Mouse (Mus musculus) Muller cell, postnatal 12 days (primary cell): ENCODE results near the gene Gm13272.
"Not testable (repeated sequence)": the region's sequence is repeated elsewhere in the genome, so short reads cannot be mapped to it uniquely, and the experiment has no call there.

Source experiments
- DNase-seq: peaks from one replicate; pipeline ENCODE4 v3.0.0-alpha.2; 2015; ENCODE audit errors: inconsistent ontology term

The Gm13272 gene

DNA sequence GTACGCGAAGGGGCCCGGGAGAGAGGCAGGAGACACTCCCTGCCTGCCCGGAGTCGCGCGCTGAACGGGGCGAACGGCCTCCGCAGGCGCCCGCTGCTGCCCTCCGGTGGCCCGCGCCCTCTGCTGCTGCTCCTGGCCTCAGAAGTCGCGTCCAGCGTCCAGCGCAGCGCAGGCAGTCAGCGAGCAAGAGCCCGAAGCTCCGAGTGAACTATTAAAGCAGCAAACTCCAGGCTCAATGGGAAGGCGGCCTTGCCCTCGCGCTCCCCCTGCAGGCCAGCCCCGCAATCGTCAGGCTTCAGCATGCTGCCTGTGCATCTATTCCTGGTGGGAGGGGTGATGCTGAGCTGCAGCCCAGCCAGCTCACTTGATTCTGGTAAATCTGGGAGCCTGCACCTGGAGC, at the start of gene Gm13272:
Gm13272 (plus strand) TSS at position 301 of the 400 bp plus-strand sequence.
- not testable (repeated sequence) for DNase-seq

DNA sequence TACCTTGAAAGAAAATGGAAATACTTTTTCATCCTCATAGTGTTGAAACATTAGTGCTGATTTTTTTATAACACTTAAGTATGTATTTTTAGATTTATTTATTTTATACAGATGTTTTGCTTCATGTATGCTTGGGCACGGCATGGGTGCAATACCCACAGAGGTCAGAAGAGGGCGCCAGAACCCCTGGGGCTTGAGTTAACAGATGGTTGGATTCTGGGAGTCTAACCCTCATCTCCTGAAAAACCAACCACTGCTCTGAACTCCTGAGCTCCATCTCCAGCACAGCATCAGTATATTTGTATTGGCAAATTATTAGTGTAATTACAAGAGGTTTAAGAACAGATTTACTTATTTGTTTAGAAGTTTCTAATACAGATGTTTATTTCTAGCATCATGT, 41.2 kb upstream of the Gm13272 start:
- DNase-seq = peak; percentile 53

DNA sequence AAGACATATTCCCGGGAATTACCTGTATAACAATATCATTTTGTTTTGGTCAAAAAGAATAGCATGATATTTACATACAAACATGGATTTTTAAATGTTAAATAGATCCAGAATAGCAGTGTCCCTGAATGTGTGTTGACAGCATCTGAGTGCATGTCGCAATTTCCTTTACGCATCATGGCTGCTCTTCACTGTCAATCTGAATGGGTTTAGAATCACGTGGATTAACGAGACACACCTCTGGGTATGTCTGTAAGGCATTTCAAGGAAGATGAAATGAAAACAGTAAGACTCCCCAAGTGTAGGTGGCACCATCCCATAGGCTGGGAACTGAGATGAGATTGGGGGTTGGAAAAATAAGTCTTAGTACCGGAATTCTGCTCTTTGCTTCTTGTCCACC, 40.6 kb upstream of the Gm13272 start:
- no peak for DNase-seq

DNA sequence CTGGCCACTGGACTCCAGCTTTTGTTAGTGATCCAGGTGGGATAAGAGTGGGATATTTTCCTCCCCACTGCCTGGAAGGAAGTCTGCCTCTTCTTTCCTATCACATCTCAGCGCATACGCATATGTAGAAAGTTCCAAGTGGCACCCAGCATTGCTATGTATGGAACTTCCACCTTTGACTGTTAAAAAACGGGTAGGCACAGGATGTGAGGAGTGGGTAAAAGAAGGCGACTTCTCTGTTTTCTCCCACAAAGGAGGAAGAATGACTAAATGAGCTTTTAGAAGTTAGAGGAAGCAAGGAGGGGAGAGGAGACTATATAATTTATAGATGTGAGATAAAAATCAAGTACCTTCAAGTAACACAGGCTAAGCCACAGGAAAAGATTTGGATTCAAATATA, 38.2 kb upstream of the Gm13272 start:
- DNase-seq = no peak

DNA sequence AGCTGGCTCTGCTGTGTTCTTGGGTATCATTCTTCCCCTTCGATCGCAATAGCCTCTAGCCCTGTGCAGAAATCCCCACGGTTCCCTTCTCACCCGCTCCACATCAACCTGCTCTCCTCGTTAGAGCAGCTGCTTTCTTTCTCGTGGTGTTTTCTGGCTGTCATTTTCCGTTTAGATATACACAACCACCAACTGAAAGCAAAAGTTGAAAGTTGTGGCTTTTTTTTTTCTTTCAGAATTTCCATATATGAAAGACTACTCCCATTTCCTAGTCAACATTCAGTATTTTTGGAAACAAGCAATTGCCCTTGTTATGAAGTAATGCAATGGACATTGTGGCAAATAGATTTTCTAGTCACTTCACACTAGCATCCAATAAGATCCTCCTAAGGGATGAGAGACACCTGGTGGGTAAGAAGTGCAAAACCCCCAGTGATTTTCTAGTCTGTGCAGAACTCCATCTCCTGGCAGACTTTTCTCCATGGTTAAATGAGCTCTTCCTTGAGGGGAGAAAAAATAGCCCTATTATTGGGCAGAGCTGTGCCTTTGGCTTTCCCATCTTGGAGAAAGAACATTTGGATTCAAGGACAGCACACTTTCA, 36.8 kb upstream of the Gm13272 start:
- DNase-seq = no peak

DNA sequence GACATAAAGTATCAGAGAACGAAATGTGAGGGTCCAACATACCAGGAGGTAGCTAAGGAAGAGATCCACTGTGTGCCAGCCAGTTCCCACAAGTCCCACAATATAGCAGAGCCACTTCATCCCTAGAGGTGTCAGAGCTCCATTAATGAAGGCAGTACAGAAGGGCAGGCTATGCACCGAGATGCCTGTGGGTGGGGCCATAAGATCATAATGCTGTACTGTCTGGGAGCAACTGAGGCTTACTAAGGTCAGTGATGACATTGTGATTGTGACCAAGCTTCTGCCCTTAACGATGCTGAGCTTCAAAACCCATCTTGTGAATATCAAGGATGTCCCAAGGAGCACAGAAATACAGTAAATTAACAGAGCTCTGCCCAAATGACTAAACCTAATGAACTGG, 35.4 kb upstream of the Gm13272 start:
- no peak for DNase-seq

DNA sequence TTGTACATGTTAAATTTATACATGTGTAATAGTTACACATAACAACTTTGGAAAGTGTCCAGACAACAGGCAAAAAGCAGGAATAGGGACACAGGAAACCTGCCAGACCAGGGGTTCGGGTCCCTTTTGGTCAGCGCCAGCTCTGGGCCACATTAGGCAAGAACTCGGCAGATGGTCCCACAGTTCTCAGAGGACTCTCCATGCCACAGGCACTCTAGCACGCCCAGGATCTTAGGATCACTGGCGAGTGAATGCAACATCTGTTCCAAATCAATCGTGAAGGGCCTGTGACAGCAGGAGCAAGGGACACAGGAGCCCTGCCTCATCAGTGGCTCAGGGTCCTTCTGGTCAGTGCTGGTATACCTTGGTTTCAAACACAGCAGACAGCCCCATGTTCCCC, 29.7 kb upstream of the Gm13272 start:
- DNase-seq = no peak

DNA sequence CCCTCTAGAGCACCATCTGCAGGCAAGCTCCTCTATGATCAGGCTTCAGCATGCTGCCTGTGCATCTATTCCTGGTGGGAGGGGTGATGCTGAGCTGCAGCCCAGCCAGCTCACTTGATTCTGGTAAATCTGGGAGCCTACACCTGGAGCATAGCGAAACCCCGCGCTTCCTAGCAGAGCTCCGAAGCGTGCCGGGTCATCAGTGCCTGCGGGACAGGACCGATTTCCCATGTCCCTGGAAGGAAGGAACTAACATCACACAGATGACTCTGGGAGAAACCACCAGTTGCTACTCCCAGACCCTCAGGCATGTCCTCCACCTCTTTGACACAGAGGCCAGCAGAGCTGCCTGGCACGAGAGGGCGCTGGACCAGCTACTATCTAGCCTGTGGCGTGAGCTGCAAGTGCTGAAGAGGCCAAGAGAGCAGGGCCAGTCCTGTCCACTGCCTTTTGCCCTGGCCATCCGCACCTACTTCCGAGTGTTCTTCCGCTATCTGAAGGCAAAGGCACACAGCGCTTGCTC, 24.8 kb upstream of the Gm13272 start, which contains the start of gene Gm13271:
Gm13271 (plus strand) TSS at position 51 of the 523 bp plus-strand sequence.
- not testable (repeated sequence) for DNase-seq

DNA sequence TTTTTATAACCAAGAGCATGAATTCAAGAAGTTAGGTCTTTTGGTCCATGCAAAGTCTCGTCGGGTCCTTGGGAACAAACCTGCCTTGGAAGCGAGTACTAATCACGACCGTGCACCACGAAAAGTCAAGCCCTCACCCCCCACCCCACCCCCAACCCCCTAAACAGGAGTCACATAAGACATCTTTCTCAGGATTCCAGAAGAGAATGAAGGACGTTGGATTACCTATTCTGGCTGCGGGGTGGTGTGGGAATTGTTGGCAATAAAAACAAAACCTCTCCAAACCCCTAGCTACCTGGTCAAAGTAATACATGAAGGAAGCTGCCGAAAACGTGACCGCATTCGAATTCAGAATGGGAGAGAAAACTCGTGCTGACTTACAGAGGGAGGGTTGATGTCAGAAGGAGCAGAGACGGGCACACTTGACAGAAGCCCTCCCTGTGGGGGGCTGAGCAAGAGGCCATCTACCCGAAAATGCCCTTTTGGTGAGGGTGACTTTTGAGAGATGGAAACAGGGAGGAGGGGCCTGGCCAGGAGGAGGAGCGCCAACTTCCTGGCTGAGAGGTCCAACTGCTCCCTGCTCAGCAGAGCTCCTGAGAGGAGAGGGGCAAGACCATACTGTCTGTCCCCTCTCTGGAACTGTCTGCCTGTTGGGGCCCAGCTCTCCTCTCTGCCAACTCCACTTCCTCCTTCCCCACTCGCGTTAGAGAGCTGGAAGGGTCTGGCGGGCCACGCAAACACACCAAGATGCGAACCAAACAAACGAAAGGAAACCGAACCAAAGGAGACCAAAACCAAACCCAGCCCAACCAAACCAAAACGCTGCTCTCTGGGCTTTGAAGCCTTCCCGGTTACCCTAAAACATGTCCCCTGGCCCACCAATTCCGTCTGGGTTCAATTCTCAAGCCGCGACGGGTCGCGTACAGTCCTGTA, 22.8 kb upstream of the Gm13272 start:
- DNase-seq = peak; percentile 47

DNA sequence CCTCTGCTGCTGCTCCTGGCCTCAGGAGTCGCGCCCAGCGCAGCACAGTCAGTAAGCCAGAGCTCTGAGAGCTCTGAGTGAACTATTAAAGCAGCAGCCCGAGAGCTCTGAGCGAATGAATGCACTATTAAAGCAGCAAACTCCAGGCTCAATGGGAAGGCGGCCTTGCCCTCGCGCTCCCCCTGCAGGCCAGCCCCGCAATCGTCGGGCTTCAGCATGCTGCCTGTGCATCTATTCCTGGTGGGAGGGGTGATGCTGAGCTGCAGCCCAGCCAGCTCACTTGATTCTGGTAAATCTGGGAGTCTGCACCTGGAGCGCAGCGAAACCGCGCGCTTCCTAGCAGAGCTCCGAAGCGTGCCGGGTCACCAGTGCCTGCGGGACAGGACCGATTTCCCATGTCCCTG, 22.0 kb upstream of the Gm13272 start:
- peak; percentile 91 for DNase-seq

DNA sequence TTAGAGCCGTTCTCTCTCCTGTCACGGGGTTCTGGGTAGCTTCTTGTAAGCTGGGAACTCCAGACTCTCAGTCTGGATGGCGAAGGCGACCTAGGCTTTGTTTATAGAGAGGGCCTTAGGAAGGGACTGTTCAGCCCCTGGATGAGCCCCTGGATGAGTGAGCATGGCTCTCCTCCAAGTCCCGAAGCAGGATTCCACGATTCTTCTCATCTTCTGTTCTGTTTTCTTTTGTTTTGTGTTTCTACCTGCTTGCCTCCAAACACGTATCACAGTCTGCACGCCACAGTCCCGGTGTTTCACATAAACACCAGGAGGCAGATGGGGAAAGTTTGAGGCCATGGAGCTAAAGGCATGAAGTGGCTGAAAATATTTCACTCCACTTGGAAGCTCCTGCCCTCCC, 20.9 kb upstream of the Gm13272 start:
- DNase-seq = not testable (repeated sequence)

DNA sequence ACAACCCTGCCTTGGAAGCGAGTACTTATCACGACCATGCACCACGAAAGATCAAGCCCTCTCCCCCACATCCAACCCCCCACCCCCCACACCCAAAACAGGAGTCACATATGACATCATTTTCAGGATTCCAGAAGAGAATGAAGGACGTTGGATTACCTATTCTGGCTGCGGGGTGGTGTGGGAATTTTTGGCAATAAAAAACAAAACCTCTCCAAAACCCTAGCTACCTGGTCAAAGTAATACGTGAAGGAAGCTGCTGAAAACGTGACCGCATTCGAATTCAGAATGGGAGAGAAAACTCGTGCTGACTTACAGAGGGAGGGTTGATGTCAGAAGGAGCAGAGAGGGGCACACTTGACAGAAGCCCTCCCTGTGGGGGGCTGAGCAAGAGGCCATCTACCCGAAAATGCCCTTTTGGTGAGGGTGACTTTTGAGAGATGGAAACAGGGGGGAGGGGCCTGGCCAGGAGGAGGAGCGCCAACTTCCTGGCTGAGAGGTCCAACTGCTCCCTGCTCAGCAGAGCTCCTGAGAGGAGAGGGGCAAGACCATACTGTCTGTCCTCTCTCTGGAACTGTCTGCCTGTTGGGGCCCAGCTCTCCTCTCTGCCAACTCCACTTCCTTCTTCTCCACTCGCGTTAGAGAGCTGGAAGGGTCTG, 19.9 kb upstream of the Gm13272 start, which contains the start of gene Gm13283:
Gm13283 (plus strand) TSS at position 510 of the 659 bp plus-strand sequence.
- DNase-seq = not testable (repeated sequence)

DNA sequence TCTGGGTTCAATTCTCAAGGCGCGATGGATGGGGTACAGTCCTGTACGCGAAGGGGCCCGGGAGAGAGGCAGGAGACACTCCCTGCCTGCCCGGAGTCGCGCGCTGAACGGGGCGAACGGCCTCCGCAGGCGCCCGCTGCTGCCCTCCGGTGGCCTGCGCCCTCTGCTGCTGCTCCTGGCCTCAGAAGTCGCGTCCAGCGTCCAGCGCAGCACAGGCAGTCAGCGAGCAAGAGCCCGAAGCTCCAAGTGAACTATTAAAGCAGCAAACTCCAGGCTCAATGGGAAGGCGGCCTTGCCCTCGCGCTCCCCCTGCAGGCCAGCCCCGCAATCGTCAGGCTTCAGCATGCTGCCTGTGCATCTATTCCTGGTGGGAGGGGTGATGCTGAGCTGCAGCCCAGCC, 19.2 kb upstream of the Gm13272 start:
- DNase-seq = peak; percentile 74

DNA sequence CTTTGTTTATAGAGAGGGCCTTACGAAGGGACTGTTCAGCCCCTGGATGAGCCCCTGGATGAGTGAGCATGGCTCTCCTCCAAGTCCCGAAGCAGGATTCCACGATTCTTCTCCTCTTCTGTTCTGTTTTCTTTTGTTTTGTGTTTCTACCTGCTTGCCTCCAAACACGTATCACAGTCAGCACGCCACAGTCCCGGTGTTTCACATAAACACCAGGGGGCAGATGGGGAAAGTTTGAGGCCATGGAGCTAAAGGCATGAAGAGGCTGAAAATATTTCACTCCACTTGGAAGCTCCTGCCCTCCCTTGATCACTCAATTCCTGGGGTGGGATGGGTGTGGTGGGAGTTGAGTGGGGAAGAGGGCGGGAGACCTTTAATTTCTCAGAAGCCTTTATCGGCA, 17.9 kb upstream of the Gm13272 start:
- not testable (repeated sequence) for DNase-seq

DNA sequence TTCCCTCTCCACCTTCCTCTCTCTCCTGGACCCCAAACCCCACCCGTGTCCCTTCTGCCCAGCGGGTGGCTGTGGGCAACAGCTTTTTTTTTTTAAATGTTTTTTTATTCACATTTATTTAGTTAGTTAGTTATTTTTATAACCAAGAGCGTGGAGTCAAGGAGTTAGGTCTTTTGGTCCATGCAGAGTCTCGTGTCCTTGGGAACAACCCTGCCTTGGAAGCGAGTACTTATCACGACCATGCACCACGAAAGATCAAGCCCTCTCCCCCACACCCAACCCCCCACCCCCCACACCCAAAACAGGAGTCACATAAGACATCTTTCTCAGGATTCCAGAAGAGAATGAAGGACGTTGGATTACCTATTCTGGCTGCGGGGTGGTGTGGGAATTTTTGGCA, 17.3 kb upstream of the Gm13272 start:
- DNase-seq = not testable (repeated sequence)

DNA sequence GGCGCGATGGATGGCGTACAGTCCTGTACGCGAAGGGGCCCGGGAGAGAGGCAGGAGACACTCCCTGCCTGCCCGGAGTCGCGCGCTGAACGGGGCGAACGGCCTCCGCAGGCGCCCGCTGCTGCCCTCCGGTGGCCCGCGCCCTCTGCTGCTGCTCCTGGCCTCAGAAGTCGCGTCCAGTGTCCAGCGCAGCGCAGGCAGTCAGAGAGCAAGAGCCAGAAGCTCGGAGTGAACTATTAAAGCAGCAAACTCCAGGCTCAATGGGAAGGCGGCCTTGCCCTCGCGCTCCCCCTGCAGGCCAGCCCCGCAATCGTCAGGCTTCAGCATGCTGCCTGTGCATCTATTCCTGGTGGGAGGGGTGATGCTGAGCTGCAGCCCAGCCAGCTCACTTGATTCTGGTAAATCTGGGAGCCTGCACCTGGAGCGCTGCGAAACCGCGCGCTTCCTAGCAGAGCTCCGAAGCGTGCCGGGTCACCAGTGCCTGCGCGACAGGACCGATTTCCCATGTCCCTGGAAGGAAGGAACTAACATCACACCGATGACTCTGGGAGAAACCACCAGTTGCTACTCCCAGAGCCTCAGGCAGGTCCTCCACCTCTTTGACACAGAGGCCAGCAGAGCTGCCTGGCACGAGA, 16.1 kb upstream of the Gm13272 start:
- peak; percentile 76 for DNase-seq

DNA sequence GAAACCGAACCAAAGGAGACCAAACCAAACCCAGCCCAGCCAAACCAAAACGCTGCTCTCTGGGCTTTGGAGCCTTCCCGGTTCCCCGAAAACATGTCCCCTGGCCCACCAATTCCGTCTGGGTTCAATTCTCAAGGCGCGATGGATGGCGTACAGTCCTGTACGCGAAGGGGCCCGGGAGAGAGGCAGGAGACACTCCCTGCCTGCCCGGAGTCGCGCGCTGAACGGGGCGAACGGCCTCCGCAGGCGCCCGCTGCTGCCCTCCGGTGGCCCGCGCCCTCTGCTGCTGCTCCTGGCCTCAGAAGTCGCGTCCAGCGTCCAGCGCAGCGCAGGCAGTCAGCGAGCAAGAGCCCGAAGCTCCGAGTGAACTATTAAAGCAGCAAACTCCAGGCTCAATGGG, 6.1 kb upstream of the Gm13272 start, which contains the start of gene Gm13290:
Gm13290 (plus strand) TSS at position 301 of the 400 bp plus-strand sequence.
- DNase-seq = not testable (repeated sequence)

DNA sequence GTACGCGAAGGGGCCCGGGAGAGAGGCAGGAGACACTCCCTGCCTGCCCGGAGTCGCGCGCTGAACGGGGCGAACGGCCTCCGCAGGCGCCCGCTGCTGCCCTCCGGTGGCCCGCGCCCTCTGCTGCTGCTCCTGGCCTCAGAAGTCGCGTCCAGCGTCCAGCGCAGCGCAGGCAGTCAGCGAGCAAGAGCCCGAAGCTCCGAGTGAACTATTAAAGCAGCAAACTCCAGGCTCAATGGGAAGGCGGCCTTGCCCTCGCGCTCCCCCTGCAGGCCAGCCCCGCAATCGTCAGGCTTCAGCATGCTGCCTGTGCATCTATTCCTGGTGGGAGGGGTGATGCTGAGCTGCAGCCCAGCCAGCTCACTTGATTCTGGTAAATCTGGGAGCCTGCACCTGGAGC, 3.0 kb upstream of the Gm13272 start, which contains the start of gene Gm13289:
Gm13289 (plus strand) TSS at position 301 of the 400 bp plus-strand sequence.
- not testable (repeated sequence) for DNase-seq

DNA sequence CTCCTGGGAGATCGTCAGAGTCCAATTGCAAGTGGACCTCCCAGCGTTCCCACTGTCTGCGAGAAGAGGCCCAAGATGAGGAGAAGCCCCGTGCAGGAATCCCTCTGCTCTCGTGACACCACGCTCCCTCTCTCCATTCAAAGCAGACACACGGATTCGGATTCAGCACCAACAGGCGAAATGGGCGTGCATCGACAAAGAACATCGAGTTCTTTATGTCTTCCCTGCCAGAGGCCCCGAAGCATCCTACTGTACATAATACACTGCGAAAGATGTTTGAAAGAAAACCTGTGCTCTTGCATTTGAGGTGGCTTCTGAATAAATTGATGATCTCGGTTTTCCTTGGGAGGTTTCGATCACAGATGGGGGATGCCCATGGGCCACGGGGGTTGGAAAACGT, 670 bp downstream of the Gm13272 start:
- not testable (repeated sequence) for DNase-seq

DNA sequence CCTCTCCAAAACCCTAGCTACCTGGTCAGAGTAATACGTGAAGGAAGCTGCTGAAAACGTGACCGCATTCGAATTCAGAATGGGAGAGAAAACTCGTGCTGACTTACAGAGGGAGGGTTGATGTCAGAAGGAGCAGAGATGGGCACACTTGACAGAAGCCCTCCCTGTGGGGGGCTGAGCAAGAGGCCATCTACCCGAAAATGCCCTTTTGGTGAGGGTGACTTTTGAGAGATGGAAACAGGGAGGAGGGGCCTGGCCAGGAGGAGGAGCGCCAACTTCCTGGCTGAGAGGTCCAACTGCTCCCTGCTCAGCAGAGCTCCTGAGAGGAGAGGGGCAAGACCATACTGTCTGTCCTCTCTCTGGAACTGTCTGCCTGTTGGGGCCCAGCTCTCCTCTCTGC, 2.2 kb downstream of the Gm13272 start, which contains the start of gene Ifnz:
Ifnz (plus strand) TSS at position 301 of the 400 bp plus-strand sequence.
- not testable (repeated sequence) for DNase-seq

DNA sequence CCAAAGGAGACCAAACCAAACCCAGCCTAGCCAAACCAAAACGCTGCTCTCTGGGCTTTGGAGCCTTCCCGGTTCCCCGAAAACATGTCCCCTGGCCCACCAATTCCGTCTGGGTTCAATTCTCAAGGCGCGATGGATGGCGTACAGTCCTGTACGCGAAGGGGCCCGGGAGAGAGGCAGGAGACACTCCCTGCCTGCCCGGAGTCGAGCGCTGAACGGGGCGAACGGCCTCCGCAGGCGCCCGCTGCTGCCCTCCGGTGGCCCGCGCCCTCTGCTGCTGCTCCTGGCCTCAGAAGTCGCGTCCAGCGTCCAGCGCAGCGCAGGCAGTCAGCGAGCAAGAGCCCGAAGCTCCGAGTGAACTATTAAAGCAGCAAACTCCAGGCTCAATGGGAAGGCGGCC, 2.7 kb downstream of the Gm13272 start:
- DNase-seq = not testable (repeated sequence)
